Mouse (Mus musculus): Measurements from ENCODE around the gene Tekt2.

The Tekt2 gene

DNA sequence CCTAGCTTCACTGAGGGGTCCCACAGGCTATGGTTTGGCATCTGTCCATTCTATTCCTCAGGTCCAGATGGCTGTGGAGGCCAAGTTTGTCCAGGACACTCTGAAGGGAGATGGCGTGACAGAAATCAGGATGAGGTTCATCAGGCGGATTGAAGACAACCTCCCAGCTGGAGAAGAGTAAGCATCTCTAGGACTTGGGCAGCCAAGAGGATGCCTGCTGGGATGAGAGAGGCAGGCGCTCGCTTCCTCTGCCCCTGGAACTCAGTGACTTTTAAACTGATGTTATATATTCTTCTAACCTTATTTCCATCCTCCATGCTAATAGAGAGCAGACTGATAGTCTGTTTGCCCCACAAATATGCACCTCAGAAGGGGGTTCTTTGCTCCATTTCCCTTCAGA lies 50.4 kb downstream of the Tekt2 start:
- DNase-seq (ENCODE audit: low spot score): no peak

DNA sequence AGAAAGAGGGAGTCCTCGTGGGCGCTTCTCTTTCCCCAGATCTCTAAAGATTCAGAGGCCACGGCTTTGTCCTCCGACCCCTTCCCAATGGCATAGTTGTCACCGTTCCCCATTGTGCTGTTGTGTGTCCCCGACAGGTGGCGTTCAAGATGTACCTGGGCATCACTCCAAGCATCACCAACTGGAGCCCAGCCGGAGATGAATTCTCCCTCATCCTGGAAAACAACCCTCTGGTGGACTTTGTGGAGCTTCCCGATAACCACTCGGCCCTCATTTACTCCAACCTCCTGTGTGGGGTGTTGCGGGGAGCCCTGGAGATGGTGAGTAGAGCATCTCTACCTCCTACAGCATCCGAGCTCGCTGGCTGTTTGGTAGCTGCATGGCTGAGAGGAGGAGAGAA lies 51.7 kb downstream of the Tekt2 start:
- DNase-seq (ENCODE audit: low spot score): no peak

Measured in embryo, embryonic 10 days (tissue).